Mouse (Mus musculus): ENCODE measurements at regions not wholly inside any gene's neighbourhood (a gene's known extent, or its start where the extent isn't known, plus 50 kb on each side); places are given as distances from the start of the nearest gene placed in this dataset.
A peak's percentile ranks its signal among the peaks of the same experiment; 100 is the strongest.

- H3K9ac ChIP-seq (replicated peaks; ENCODE audit: low read depth, low read length), result no peak overlapping the region
- H3K4me3 ChIP-seq (ENCODE audit: low read depth, low read length), result no peak overlapping the region
- DNase-seq (ENCODE audit: low spot score), result no peak
- H3K9me3 ChIP-seq (replicated peaks; ENCODE audit: control insufficient read depth, low read length), result no peaks in the 10 kb centered on the region
- no peak for ATAC-seq (ENCODE audit: insufficient read depth, low read depth)
- no peak overlapping the region for H3K27ac ChIP-seq (ENCODE audit: low read depth)
- peaks cover 16% of the 10 kb centered on the region for H3K4me1 ChIP-seq (ENCODE audit: control insufficient read depth, insufficient read depth)
- TF ChIP-seq CTCF (IDR thresholded peaks at IDR 0.05; ENCODE audit: low read depth), result no peak
- no peak for TF ChIP-seq EP300 (IDR thresholded peaks at IDR 0.05; ENCODE audit: low read depth)
- no peak overlapping the region for H3K4me2 ChIP-seq (ENCODE audit: low read depth, low read length)
- WGBS, result 89% methylated on average over 2 of the region's 2 CpGs
- no peaks in the 10 kb centered on the region for H3K27me3 ChIP-seq (ENCODE audit: control insufficient read depth, insufficient read depth, low read length)
- H3K36me3 ChIP-seq (replicated peaks; ENCODE audit: control insufficient read depth, insufficient read depth, low read length), result no peaks in the 10 kb centered on the region
Observed at GRCm38 (mm10) chr14:58628266-58628665, 514.4 kb downstream of the 1700129C05Rik start.

- DNase-seq (ENCODE audit: low spot score) (peak; percentile 76), ATAC-seq (ENCODE audit: insufficient read depth, low read depth) (peak; percentile 94)
- peak overlapping the region; percentile 74 for H3K27ac ChIP-seq (ENCODE audit: low read depth)
- TF ChIP-seq CTCF (IDR thresholded peaks at IDR 0.05; ENCODE audit: low read depth), result no peak
- peak; percentile 80 for TF ChIP-seq EP300 (IDR thresholded peaks at IDR 0.05; ENCODE audit: low read depth)
- H3K4me3 ChIP-seq (ENCODE audit: low read depth, low read length), result no peak overlapping the region
- 8% methylated on average over 5 of the region's 5 CpGs for WGBS
- H3K9ac ChIP-seq (replicated peaks; ENCODE audit: low read depth, low read length), result no peak overlapping the region
- no peak overlapping the region for H3K4me2 ChIP-seq (ENCODE audit: low read depth, low read length)
- no peaks in the 10 kb centered on the region for H3K9me3 ChIP-seq (replicated peaks; ENCODE audit: control insufficient read depth, low read length)
- H3K27me3 ChIP-seq (ENCODE audit: control insufficient read depth, insufficient read depth, low read length), result no peaks in the 10 kb centered on the region
- peaks cover 16% of the 10 kb centered on the region for H3K4me1 ChIP-seq (ENCODE audit: control insufficient read depth, insufficient read depth)
- H3K36me3 ChIP-seq (replicated peaks; ENCODE audit: control insufficient read depth, insufficient read depth, low read length), result no peaks in the 10 kb centered on the region
Observed at GRCm38 (mm10) chr14:58626506-58627256, 516.0 kb downstream of the 1700129C05Rik start.

GRCm38 (mm10) chr14:58620186-58620585 is 522.5 kb downstream of the 1700129C05Rik start:
- Histone ChIP-seq H3K4me3 (ENCODE audit: low read depth, low read length) (no peak overlapping the region), H3K4me2 (ENCODE audit: low read depth, low read length) (no peak overlapping the region), H3K27me3 (ENCODE audit: control insufficient read depth, insufficient read depth, low read length) (no peaks in the 10 kb centered on the region), H3K36me3 (replicated peaks; ENCODE audit: control insufficient read depth, insufficient read depth, low read length) (no peaks in the 10 kb centered on the region), H3K4me1 (ENCODE audit: control insufficient read depth, insufficient read depth) (peaks cover 4% of the 10 kb centered on the region; the same call in 1 of the 2 replicates), H3K27ac (ENCODE audit: low read depth) (no peak overlapping the region), H3K9me3 (replicated peaks; ENCODE audit: control insufficient read depth, low read length) (no peaks in the 10 kb centered on the region), H3K9ac (replicated peaks; ENCODE audit: low read depth, low read length) (no peak overlapping the region)
- no peak for ATAC-seq (ENCODE audit: insufficient read depth, low read depth)
- no peak for DNase-seq (ENCODE audit: low spot score)
- no peak for TF ChIP-seq CTCF (IDR thresholded peaks at IDR 0.05; ENCODE audit: low read depth)
- no peak for TF ChIP-seq EP300 (IDR thresholded peaks at IDR 0.05; ENCODE audit: low read depth)
- WGBS, result 72% methylated on average over 2 of the region's 2 CpGs

- DNase-seq (ENCODE audit: low spot score) (no peak), ATAC-seq (ENCODE audit: insufficient read depth, low read depth) (no peak)
Observed at GRCm38 (mm10) chr14:58617656-58618055, 525.0 kb downstream of the 1700129C05Rik start.

GRCm38 (mm10) chr14:58608216-58608615 is 534.5 kb downstream of the 1700129C05Rik start:
- Histone ChIP-seq H3K4me3 (ENCODE audit: low read depth, low read length) (no peak overlapping the region), H3K9me3 (replicated peaks; ENCODE audit: control insufficient read depth, low read length) (no peaks in the 10 kb centered on the region), H3K4me1 (ENCODE audit: control insufficient read depth, insufficient read depth) (peaks cover 4% of the 10 kb centered on the region; the same call in 1 of the 2 replicates), H3K4me2 (ENCODE audit: low read depth, low read length) (no peak overlapping the region), H3K9ac (replicated peaks; ENCODE audit: low read depth, low read length) (no peak overlapping the region), H3K27ac (ENCODE audit: low read depth) (no peak overlapping the region), H3K36me3 (replicated peaks; ENCODE audit: control insufficient read depth, insufficient read depth, low read length) (no peaks in the 10 kb centered on the region), H3K27me3 (ENCODE audit: control insufficient read depth, insufficient read depth, low read length) (no peaks in the 10 kb centered on the region)
- no peak for DNase-seq (ENCODE audit: low spot score)
- TF ChIP-seq CTCF (IDR thresholded peaks at IDR 0.05; ENCODE audit: low read depth) (no peak), EP300 (IDR thresholded peaks at IDR 0.05; ENCODE audit: low read depth) (no peak)
- no peak for ATAC-seq (ENCODE audit: insufficient read depth, low read depth)
- 48% methylated on average over 4 of the region's 4 CpGs for WGBS

More at GRCm38 (mm10) chr14:58617656-58618055, 525.0 kb downstream of the 1700129C05Rik start:
- no peaks in the 10 kb centered on the region for H3K36me3 ChIP-seq (replicated peaks; ENCODE audit: control insufficient read depth, insufficient read depth, low read length)
- peaks cover 4% of the 10 kb centered on the region; the same call in 1 of the 2 replicates for H3K4me1 ChIP-seq (ENCODE audit: control insufficient read depth, insufficient read depth)
- H3K4me3 ChIP-seq (ENCODE audit: low read depth, low read length), result no peak overlapping the region
- WGBS, result 71% methylated on average over 10 of the region's 10 CpGs
- no peak overlapping the region for H3K9ac ChIP-seq (replicated peaks; ENCODE audit: low read depth, low read length)
- H3K9me3 ChIP-seq (replicated peaks; ENCODE audit: control insufficient read depth, low read length), result no peaks in the 10 kb centered on the region
- TF ChIP-seq CTCF (IDR thresholded peaks at IDR 0.05; ENCODE audit: low read depth), result no peak
- no peak for TF ChIP-seq EP300 (IDR thresholded peaks at IDR 0.05; ENCODE audit: low read depth)
- no peak overlapping the region for H3K27ac ChIP-seq (ENCODE audit: low read depth)
- H3K4me2 ChIP-seq (ENCODE audit: low read depth, low read length), result no peak overlapping the region
- no peaks in the 10 kb centered on the region for H3K27me3 ChIP-seq (ENCODE audit: control insufficient read depth, insufficient read depth, low read length)

Measured in heart, postnatal 0 days (tissue).